Mouse (Mus musculus): ENCODE results near the gene Rnf20. TPM values are rescaled to one million over a fixed set of nuclear protein-coding genes. Genes with fewer than 3 reads are reported as not detected.
A peak's percentile ranks its signal among the peaks of the same experiment; 100 is the strongest.

Gene Rnf20
- polyA plus RNA-seq, 1 experiment: 25.5 TPM

DNA sequence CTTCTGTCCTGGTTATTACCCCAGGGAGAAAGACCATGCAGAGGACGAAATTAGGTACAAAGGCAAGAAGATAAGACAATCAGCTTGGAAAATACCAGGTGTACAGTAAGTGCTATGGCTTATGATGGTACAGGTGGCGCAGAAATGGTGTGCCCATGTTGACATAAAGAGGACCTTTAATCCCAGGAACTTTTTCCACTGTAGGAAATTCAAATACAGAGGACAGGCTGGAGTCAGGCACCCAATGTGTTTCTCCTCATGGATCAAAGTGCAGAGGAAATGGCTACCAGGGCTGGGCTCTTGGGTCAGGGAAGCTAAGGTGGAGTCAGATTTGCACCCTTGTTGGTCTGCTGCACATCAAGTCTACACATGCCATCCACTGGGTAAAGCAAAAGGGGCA is 41.7 kb upstream of the Rnf20 start:
- Histone ChIP-seq H3K27me3 (ENCODE audit: control insufficient read depth, insufficient read depth, insufficient read length) (peaks cover 7% of the 10 kb centered on the region), H3K36me3 (ENCODE audit: control insufficient read depth, insufficient read depth) (no peaks in the 10 kb centered on the region), H3K4me3 (no peak overlapping the region), H3K79me2 (ENCODE audit: control insufficient read depth, insufficient read depth) (no peaks in the 10 kb centered on the region), H3ac (ENCODE audit: control insufficient read depth, insufficient read length) (no peak overlapping the region), H3K4me2 (ENCODE audit: low read depth) (no peak overlapping the region)
- TF ChIP-seq USF1 (IDR thresholded peaks at IDR 0.05; ENCODE audit: low read depth): no peak
- no peak for TF ChIP-seq TCF3 (IDR thresholded peaks at IDR 0.05; ENCODE audit: insufficient read length, low read depth)
- TF ChIP-seq MYOD1 (IDR thresholded peaks at IDR 0.05; ENCODE audit: control insufficient read depth in 1 of 3, insufficient read length in 2 of 3, low read depth in 2 of 3): no peak
- no peak for TF ChIP-seq MYOG (IDR thresholded peaks at IDR 0.05; ENCODE audit: control insufficient read depth in 1 of 3, insufficient read depth in 1 of 3, insufficient read length in 2 of 3, low read depth in 2 of 3)
- no peak for TF ChIP-seq CEBPB (IDR thresholded peaks at IDR 0.05; ENCODE audit: insufficient read depth, poor library complexity, severe bottlenecking)
- TF ChIP-seq SRF (IDR thresholded peaks at IDR 0.05; ENCODE audit: control insufficient read depth, insufficient read length, low read depth): no peak
- no peak for TF ChIP-seq POLR2A (IDR thresholded peaks at IDR 0.05; ENCODE audit: insufficient read length, low read depth)
- TF ChIP-seq POLR2AphosphoS2 (IDR thresholded peaks at IDR 0.05; ENCODE audit: insufficient read length, low read depth): no peak
- TF ChIP-seq E2F4 (IDR thresholded peaks at IDR 0.05; ENCODE audit: insufficient read depth): no peak
- no peak for TF ChIP-seq MAX (IDR thresholded peaks at IDR 0.05; ENCODE audit: low read depth)
- TF ChIP-seq REST (IDR thresholded peaks at IDR 0.05; ENCODE audit: insufficient read depth, insufficient read length): no peak

DNA sequence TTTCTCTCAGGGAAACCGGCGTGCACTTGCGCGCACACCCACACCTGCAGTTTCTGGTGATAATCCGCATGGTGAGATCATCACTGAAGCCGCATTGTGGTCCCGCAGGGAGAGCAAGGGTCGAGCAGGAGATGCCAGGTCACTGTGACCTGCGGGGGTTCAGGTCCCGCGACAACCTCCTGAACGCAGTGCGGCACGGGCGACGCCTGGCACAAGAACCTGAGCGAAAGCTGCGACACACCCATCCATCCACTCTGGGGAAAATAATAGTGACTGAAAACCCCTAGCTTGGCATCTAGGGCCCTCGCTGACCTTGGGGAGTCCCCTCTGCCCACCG is 35.0 kb upstream of the Rnf20 start:
- H3K79me2 ChIP-seq (ENCODE audit: control insufficient read depth, insufficient read depth): no peaks in the 10 kb centered on the region
- H3K27me3 ChIP-seq (ENCODE audit: control insufficient read depth, insufficient read depth, insufficient read length): peaks cover 12% of the 10 kb centered on the region
- H3ac ChIP-seq (ENCODE audit: control insufficient read depth, insufficient read length): peak overlapping the region; percentile 33
- no peaks in the 10 kb centered on the region for H3K36me3 ChIP-seq (ENCODE audit: control insufficient read depth, insufficient read depth)
- H3K4me3 ChIP-seq: peak overlapping the region; percentile 9
- peak overlapping the region; percentile 48 for H3K4me2 ChIP-seq (ENCODE audit: low read depth)
- TF ChIP-seq REST (IDR thresholded peaks at IDR 0.05; ENCODE audit: insufficient read depth, insufficient read length): no peak

DNA sequence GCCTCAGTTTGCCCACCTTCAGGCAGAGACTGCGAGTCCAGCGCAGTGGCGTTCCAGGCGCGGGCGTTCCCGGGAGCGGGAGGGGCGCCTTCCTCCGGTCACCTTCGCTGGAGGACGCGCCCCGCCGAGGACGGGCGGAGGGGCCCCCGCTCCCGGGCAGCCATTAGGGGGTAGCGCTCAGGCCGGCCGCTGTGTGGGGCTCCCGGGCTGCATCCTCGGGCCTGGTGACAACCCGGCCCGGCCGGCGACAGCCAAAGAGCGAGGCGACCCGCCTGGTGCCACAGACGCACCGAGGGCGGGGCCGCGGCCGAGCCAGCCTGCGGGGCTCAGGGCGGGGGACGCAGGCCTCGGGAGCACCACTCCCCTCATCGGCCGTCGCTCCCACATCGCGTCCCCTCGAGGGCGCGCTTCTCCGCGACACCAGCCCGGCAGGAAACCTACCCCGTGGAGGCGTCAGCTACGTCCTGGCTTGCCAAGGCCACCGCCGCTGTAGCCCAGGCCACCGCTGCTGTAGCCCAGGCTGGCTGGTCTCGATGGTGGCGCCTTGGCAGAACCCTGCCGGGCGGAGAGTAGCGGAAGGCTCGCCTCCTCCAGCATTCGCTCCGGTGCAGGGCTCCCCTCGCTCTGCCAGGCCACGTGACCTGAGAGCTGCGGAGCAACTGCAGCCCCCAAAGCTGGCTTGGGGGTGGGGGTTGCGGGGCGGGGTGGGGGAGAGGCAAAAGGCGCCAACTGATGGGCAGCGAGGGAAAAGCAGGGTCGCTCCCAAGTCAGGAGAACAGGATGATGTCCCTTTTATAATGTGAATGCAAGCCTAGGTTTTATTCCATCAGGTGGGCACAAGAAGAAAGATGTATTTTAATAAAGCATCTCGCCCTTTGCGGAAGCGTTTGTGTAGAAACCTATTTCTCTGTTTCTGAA is 34.4 kb upstream of the Rnf20 start, which contains the start of gene Tmem246:
TSS of gene Tmem246 (minus strand) at position 694 of the 918 bp plus-strand sequence.
- Histone ChIP-seq H3K36me3 (ENCODE audit: control insufficient read depth, insufficient read depth) (no peaks in the 10 kb centered on the region), H3K79me2 (ENCODE audit: control insufficient read depth, insufficient read depth) (no peaks in the 10 kb centered on the region), H3K4me2 (ENCODE audit: low read depth) (peak within 1 kb of the TSS; percentile 48), H3K4me3 (peak within 1 kb of the TSS; percentile 9), H3K27me3 (ENCODE audit: control insufficient read depth, insufficient read depth, insufficient read length) (peaks cover 17% of the 10 kb centered on the region), H3ac (ENCODE audit: control insufficient read depth, insufficient read length) (peak within 1 kb of the TSS; percentile 33)
- TF ChIP-seq USF1 (IDR thresholded peaks at IDR 0.05; ENCODE audit: low read depth) (no peak), POLR2A (IDR thresholded peaks at IDR 0.05; ENCODE audit: insufficient read length, low read depth) (no peak), MYOG (IDR thresholded peaks at IDR 0.05; ENCODE audit: control insufficient read depth in 1 of 3, insufficient read depth in 1 of 3, insufficient read length in 2 of 3, low read depth in 2 of 3) (peak in 1 of 3 experiments; percentile 6)

DNA sequence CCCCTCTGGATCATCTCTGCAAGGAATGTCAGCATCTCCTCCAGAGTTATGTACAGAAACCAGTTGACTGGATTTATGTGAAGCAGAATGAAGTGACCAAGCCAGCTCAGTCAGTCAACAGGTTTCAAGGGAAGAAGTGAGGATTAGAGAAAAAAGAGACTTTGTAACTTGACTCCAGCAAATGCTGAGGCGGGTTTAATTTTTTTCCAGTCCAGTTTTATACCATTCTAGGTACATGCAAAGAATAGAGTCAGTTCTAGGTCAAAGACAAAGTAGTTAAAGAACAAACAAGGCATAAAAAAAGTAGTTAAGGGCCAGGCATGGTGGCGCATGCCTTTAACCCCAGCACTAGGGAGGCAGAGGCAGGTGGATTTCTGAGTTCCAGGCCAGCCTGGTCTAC is 28.6 kb upstream of the Rnf20 start:
- H3K4me2 ChIP-seq (ENCODE audit: low read depth): no peak overlapping the region
- H3ac ChIP-seq (ENCODE audit: control insufficient read depth, insufficient read length): no peak overlapping the region
- H3K79me2 ChIP-seq (ENCODE audit: control insufficient read depth, insufficient read depth): no peaks in the 10 kb centered on the region
- H3K4me3 ChIP-seq: no peak overlapping the region
- no peaks in the 10 kb centered on the region for H3K36me3 ChIP-seq (ENCODE audit: control insufficient read depth, insufficient read depth)
- TF ChIP-seq POLR2A (IDR thresholded peaks at IDR 0.05; ENCODE audit: insufficient read length, low read depth) (no peak), SRF (IDR thresholded peaks at IDR 0.05; ENCODE audit: control insufficient read depth, insufficient read length, low read depth) (no peak), E2F4 (IDR thresholded peaks at IDR 0.05; ENCODE audit: insufficient read depth) (no peak), MYOG (IDR thresholded peaks at IDR 0.05; ENCODE audit: control insufficient read depth in 1 of 3, insufficient read depth in 1 of 3, insufficient read length in 2 of 3, low read depth in 2 of 3) (no peak), TCF12 (IDR thresholded peaks at IDR 0.05; ENCODE audit: insufficient read depth, poor library complexity, severe bottlenecking) (no peak), MYOD1 (IDR thresholded peaks at IDR 0.05; ENCODE audit: control insufficient read depth in 1 of 3, insufficient read length in 2 of 3, low read depth in 2 of 3) (no peak)
- H3K27me3 ChIP-seq (ENCODE audit: control insufficient read depth, insufficient read depth, insufficient read length): peaks cover 8% of the 10 kb centered on the region

DNA sequence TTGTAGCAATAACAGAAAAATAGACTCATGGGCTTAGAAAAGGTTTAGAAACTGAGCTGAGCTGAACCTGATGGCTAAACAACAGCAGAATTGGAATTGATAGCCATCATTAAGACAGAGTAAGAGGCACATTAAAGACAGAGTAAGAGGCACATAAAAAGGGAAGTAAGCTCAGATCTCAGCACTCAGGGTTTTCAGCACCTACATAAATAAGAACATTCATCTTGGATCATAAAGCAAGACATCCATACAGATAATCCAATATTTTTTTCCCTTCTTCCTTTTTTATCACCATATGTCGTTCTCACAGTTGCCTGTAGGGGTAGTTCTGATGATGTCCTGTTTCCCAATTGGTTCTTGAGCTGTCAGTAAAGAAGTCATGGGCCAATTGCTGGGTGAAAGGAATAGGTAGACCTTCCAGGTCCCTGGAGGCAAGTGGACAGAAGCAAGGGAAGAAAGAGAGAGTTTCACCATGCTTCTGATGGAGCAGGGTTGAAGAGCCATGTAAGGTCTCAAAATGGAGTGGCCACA is 27.7 kb upstream of the Rnf20 start:
- no peaks in the 10 kb centered on the region for H3K79me2 ChIP-seq (ENCODE audit: control insufficient read depth, insufficient read depth)
- no peaks in the 10 kb centered on the region for H3K36me3 ChIP-seq (ENCODE audit: control insufficient read depth, insufficient read depth)
- TF ChIP-seq TCF3 (IDR thresholded peaks at IDR 0.05; ENCODE audit: insufficient read length, low read depth) (no peak), CEBPB (IDR thresholded peaks at IDR 0.05; ENCODE audit: insufficient read depth, poor library complexity, severe bottlenecking) (no peak), MYOD1 (IDR thresholded peaks at IDR 0.05; ENCODE audit: control insufficient read depth in 1 of 3, insufficient read length in 2 of 3, low read depth in 2 of 3) (no peak), USF1 (IDR thresholded peaks at IDR 0.05; ENCODE audit: low read depth) (no peak), E2F4 (IDR thresholded peaks at IDR 0.05; ENCODE audit: insufficient read depth) (no peak), POLR2AphosphoS2 (IDR thresholded peaks at IDR 0.05; ENCODE audit: insufficient read length, low read depth) (no peak), SRF (IDR thresholded peaks at IDR 0.05; ENCODE audit: control insufficient read depth, insufficient read length, low read depth) (no peak), MAX (IDR thresholded peaks at IDR 0.05; ENCODE audit: low read depth) (no peak), REST (IDR thresholded peaks at IDR 0.05; ENCODE audit: insufficient read depth, insufficient read length) (no peak), MYOG (IDR thresholded peaks at IDR 0.05; ENCODE audit: control insufficient read depth in 1 of 3, insufficient read depth in 1 of 3, insufficient read length in 2 of 3, low read depth in 2 of 3) (no peak), POLR2A (IDR thresholded peaks at IDR 0.05; ENCODE audit: insufficient read length, low read depth) (no peak), TCF12 (IDR thresholded peaks at IDR 0.05; ENCODE audit: insufficient read depth, poor library complexity, severe bottlenecking) (no peak)
- H3K27me3 ChIP-seq (ENCODE audit: control insufficient read depth, insufficient read depth, insufficient read length): peaks cover 8% of the 10 kb centered on the region
- no peak overlapping the region for H3ac ChIP-seq (ENCODE audit: control insufficient read depth, insufficient read length)
- H3K4me3 ChIP-seq: no peak overlapping the region
- no peak overlapping the region for H3K4me2 ChIP-seq (ENCODE audit: low read depth)
